38 mouse cellular contexts compared by ENCODE assay signal in genomic region chr3:129836965-129837364, GRCm38 (mm10). TPM values are rescaled to one million over a fixed set of nuclear protein-coding genes. Genes with fewer than 3 reads are reported as not detected.
DNase-seq lines count a peak whose midpoint lies in the region; ATAC-seq and TF ChIP-seq lines count a peak whose summit lies in the region.
"Had no signal": no experiment of that assay in that cellular context is flagged by ENCODE, and none has a peak within 500 bp of the region (broad histone marks: within the 10 kb centered on the region; RNA-seq: fewer than 3 reads in every experiment).

No protein-coding gene starts in this region.

- ATAC-seq in lung, embryonic 15.5 days (ENCODE audit: borderline replicate concordance, extremely low read depth, low FRiP score, low TSS enrichment), result no peak
- no peak for ATAC-seq in intestine, postnatal 0 days
- ATAC-seq in liver, embryonic 15.5 days (ENCODE audit: insufficient read depth), result no peak
- no peak for ATAC-seq in stomach, postnatal 0 days (ENCODE audit: low FRiP score, low TSS enrichment)
- ATAC-seq: forebrain, embryonic 16.5 days; inflammation-experienced regulatory T-cells, adult 6 months; midbrain, embryonic 15.5 days had no signal

- no peak overlapping the region for H3K9ac ChIP-seq in lung, embryonic 15.5 days
- H3K9ac ChIP-seq in intestine, postnatal 0 days (ENCODE audit: low read depth, low read length), result no peak overlapping the region
- no peak overlapping the region for H3K9ac ChIP-seq in liver, embryonic 15.5 days
- no peak overlapping the region for H3K9ac ChIP-seq in stomach, postnatal 0 days (ENCODE audit: low read length)
- H3K9ac ChIP-seq: embryonic facial prominence, embryonic 12.5 days; heart, embryonic 13.5 days; hindbrain, embryonic 15.5 days; limb, embryonic 15.5 days; midbrain, embryonic 15.5 days; neural tube, embryonic 15.5 days had no signal

- no peaks in the 10 kb centered on the region for H3K36me3 ChIP-seq in lung, embryonic 15.5 days
- no peaks in the 10 kb centered on the region for H3K36me3 ChIP-seq in intestine, postnatal 0 days (ENCODE audit: control insufficient read depth, insufficient read depth)
- no peaks in the 10 kb centered on the region for H3K36me3 ChIP-seq in liver, embryonic 15.5 days (replicated peaks)
- no peaks in the 10 kb centered on the region for H3K36me3 ChIP-seq in stomach, postnatal 0 days (ENCODE audit: control insufficient read depth, insufficient read depth, low read length)
- H3K36me3 ChIP-seq: embryonic facial prominence, embryonic 12.5 days; heart, embryonic 13.5 days; hindbrain, embryonic 15.5 days; limb, embryonic 10.5 days; limb, embryonic 15.5 days; midbrain, embryonic 10.5 days; midbrain, embryonic 15.5 days; neural tube, embryonic 15.5 days had no signal

- TF ChIP-seq EP300 in stomach, postnatal 0 days (optimal IDR thresholded peaks at IDR 0.05), result no peak

- H3K4me3 ChIP-seq in lung, embryonic 15.5 days, result no peak overlapping the region
- no peak overlapping the region for H3K4me3 ChIP-seq in lung, adult 2 months (replicated peaks; ENCODE audit: extremely low read depth, low read depth, low read length)
- H3K4me3 ChIP-seq in intestine, postnatal 0 days (ENCODE audit: low read depth, low read length), result peak overlapping the region; percentile 25
- peak overlapping the region; percentile 30; the same call in 1 of the 2 replicates for H3K4me3 ChIP-seq in liver, embryonic 15.5 days (replicated peaks)
- peak overlapping the region; percentile 21 for H3K4me3 ChIP-seq in stomach, postnatal 0 days (ENCODE audit: low read depth, low read length)
- H3K4me3 ChIP-seq: embryonic facial prominence, embryonic 12.5 days; gastrocnemius, adult 2 months; hindbrain, embryonic 15.5 days; layer of hippocampus, adult 2 months; limb, embryonic 10.5 days; limb, embryonic 15.5 days; midbrain, embryonic 10.5 days; midbrain, embryonic 15.5 days; neural tube, embryonic 15.5 days had no signal

- H3K27me3 ChIP-seq in lung, embryonic 15.5 days, result no peaks in the 10 kb centered on the region
- H3K27me3 ChIP-seq in intestine, postnatal 0 days (replicated peaks; ENCODE audit: control insufficient read depth, insufficient read depth, low read length), result no peaks in the 10 kb centered on the region
- no peaks in the 10 kb centered on the region for H3K27me3 ChIP-seq in liver, embryonic 15.5 days
- no peaks in the 10 kb centered on the region for H3K27me3 ChIP-seq in stomach, postnatal 0 days (ENCODE audit: control insufficient read depth, insufficient read depth, low read length)
- H3K27me3 ChIP-seq: embryonic facial prominence, embryonic 12.5 days; heart, embryonic 13.5 days; hindbrain, embryonic 15.5 days; limb, embryonic 15.5 days; neural tube, embryonic 15.5 days had no signal

- DNase-seq in lung, adult 2 months, result no peak
- no peak for DNase-seq in stomach, postnatal 0 days (ENCODE audit: low spot score)
- no peak for DNase-seq in urinary bladder, postnatal 14 days (ENCODE audit: low spot score)
- no peak for DNase-seq in adrenal gland, postnatal 25 days
- no peak for DNase-seq in layer of hippocampus, adult 8-10 months (ENCODE audit: low spot score in 2 of 2)
- DNase-seq: adrenal gland, postnatal 10 days; B cell, adult 2 months; cerebellum, adult 11 months; cerebellum, adult 9-11 months; embryo, embryonic 11 days; gastrocnemius, adult 2 months; heart, postnatal 10 days; kidney, adult 9 months; kidney, postnatal 36 days; lung, postnatal 14 days; right cerebral cortex, postnatal 25 days; thymus, postnatal 4 days had no signal

- TF ChIP-seq POLR2A in lung, adult 2 months (IDR thresholded peaks at IDR 0.05; ENCODE audit: borderline replicate concordance, extremely low read depth, low read depth, low read length), result no peak

- WGBS in lung, embryonic 15.5 days, result 64% methylated on average over 6 of the region's 6 CpGs
- 64% methylated on average over 6 of the region's 6 CpGs for WGBS in lung, adult 2 months
- 47% methylated on average over 6 of the region's 6 CpGs for WGBS in intestine, postnatal 0 days
- WGBS in liver, embryonic 15.5 days (ENCODE audit: insufficient replicate concordance), result 57% methylated on average over 6 of the region's 6 CpGs
- WGBS in stomach, postnatal 0 days, result 69% methylated on average over 6 of the region's 6 CpGs

- peak overlapping the region; percentile 45 for H3K4me2 ChIP-seq in lung, embryonic 15.5 days
- peak overlapping the region; percentile 57 for H3K4me2 ChIP-seq in intestine, postnatal 0 days (replicated peaks; ENCODE audit: low read depth)
- H3K4me2 ChIP-seq in liver, embryonic 15.5 days, result no peak overlapping the region
- H3K4me2 ChIP-seq in stomach, postnatal 0 days (replicated peaks; ENCODE audit: low read depth), result peak overlapping the region; percentile 5; the same call in 1 of the 2 replicates
- H3K4me2 ChIP-seq: limb, embryonic 15.5 days had no signal

- H3K9me3 ChIP-seq in lung, embryonic 15.5 days, result no peaks in the 10 kb centered on the region
- H3K9me3 ChIP-seq in intestine, postnatal 0 days (ENCODE audit: control insufficient read depth), result no peaks in the 10 kb centered on the region
- H3K9me3 ChIP-seq in liver, embryonic 15.5 days (replicated peaks), result no peaks in the 10 kb centered on the region
- no peaks in the 10 kb centered on the region for H3K9me3 ChIP-seq in stomach, postnatal 0 days (ENCODE audit: control insufficient read depth, low read length)
- H3K9me3 ChIP-seq: embryonic facial prominence, embryonic 12.5 days; heart, embryonic 13.5 days; hindbrain, embryonic 15.5 days; limb, embryonic 10.5 days; limb, embryonic 15.5 days; midbrain, embryonic 10.5 days; midbrain, embryonic 15.5 days; neural tube, embryonic 15.5 days had no signal

- H3K27ac ChIP-seq in lung, embryonic 15.5 days, result no peak overlapping the region
- no peak overlapping the region for H3K27ac ChIP-seq in intestine, postnatal 0 days (ENCODE audit: low read depth, low read length)
- H3K27ac ChIP-seq in liver, embryonic 15.5 days (replicated peaks), result no peak overlapping the region
- H3K27ac ChIP-seq in stomach, postnatal 0 days (replicated peaks), result no peak overlapping the region
- H3K27ac ChIP-seq: embryonic facial prominence, embryonic 12.5 days; gastrocnemius, adult 2 months; layer of hippocampus, adult 2 months; limb, embryonic 10.5 days; limb, embryonic 15.5 days; midbrain, embryonic 15.5 days; neural tube, embryonic 15.5 days had no signal

- no peaks in the 10 kb centered on the region; the same call in 1 of the 2 replicates for H3K4me1 ChIP-seq in lung, embryonic 15.5 days
- H3K4me1 ChIP-seq in lung, adult 2 months (ENCODE audit: control insufficient read depth, insufficient read depth, low read length), result no peaks in the 10 kb centered on the region; the same call in 1 of the 2 replicates
- no peaks in the 10 kb centered on the region for H3K4me1 ChIP-seq in intestine, postnatal 0 days (replicated peaks; ENCODE audit: control insufficient read depth, insufficient read depth, low read length)
- H3K4me1 ChIP-seq in liver, embryonic 15.5 days (replicated peaks), result peaks cover 3% of the 10 kb centered on the region; the same call in 1 of the 2 replicates
- no peaks in the 10 kb centered on the region for H3K4me1 ChIP-seq in stomach, postnatal 0 days (replicated peaks; ENCODE audit: control insufficient read depth, insufficient read depth)
- H3K4me1 ChIP-seq: embryonic facial prominence, embryonic 12.5 days; limb, embryonic 10.5 days; limb, embryonic 15.5 days; midbrain, embryonic 15.5 days; neural tube, embryonic 15.5 days had no signal

- TF ChIP-seq CTCF in lung, adult 2 months (IDR thresholded peaks at IDR 0.05; ENCODE audit: insufficient read depth, low read length), result no peak
- TF ChIP-seq CTCF in intestine, postnatal 0 days (IDR thresholded peaks at IDR 0.05; ENCODE audit: low read depth), result no peak
- no peak for TF ChIP-seq CTCF in stomach, postnatal 0 days (IDR thresholded peaks at IDR 0.05; ENCODE audit: low read depth)

RNA-seq across cellular contexts. Expression of gene Cfi, which starts 1.3 kb away (rescaled TPM):
- 19.8 and 22.2 TPM in 2 replicates for polyA plus RNA-seq in lung, embryonic 15.5 days (2015; fragmentation: Nextera tagmentation; extraction: Ambion mirVana)
- 0.59 and 0.76 TPM in 2 replicates for polyA plus RNA-seq in lung, adult 2 months (2012; rRNA removed)
- 54.6 and 55.6 TPM in 2 replicates for polyA plus RNA-seq in intestine, postnatal 0 days (2015; fragmentation: Nextera tagmentation; extraction: Ambion mirVana)
- 219 and 252 TPM in 2 replicates for polyA plus RNA-seq in liver, embryonic 15.5 days (2015; fragmentation: Nextera tagmentation; extraction: Ambion mirVana)
- polyA plus RNA-seq in stomach, postnatal 0 days (2015; fragmentation: Nextera tagmentation; extraction: Ambion mirVana), result 152 and 155 TPM in 2 replicates
- 5.6 TPM in 1 of 2 replicates, not detected in the other for total RNA-seq in adrenal gland, postnatal 25 days (2021)
- total RNA-seq in layer of hippocampus, adult 8-10 months (2022), result under 1 TPM in 2 of 4 experiments, not detected in 2; 0.20 to 0.43 TPM
- total RNA-seq: gastrocnemius, adult 2 months; hematopoietic stem cell, adult 5-6 weeks; layer of hippocampus, adult 2 months; left cerebral cortex, postnatal 10 days; megakaryocyte progenitor cell, adult 5-6 weeks had no signal
- polyA plus RNA-seq: inflammation-experienced regulatory T-cells, adult 6 months had no signal

RNA-seq across cellular contexts. Expression of gene Gar1, which starts 5.8 kb away (rescaled TPM):
- 82.9 and 92.0 TPM in 2 replicates for polyA plus RNA-seq in lung, embryonic 15.5 days (2015; fragmentation: Nextera tagmentation; extraction: Ambion mirVana)
- 18.8 and 22.4 TPM in 2 replicates for polyA plus RNA-seq in lung, adult 2 months (2012; rRNA removed)
- 29.6 and 31.1 TPM in 2 replicates for polyA plus RNA-seq in intestine, postnatal 0 days (2015; fragmentation: Nextera tagmentation; extraction: Ambion mirVana)
- 39.9 and 40.0 TPM in 2 replicates for polyA plus RNA-seq in liver, embryonic 15.5 days (2015; fragmentation: Nextera tagmentation; extraction: Ambion mirVana)
- 41.0 and 48.4 TPM in 2 replicates for polyA plus RNA-seq in stomach, postnatal 0 days (2015; fragmentation: Nextera tagmentation; extraction: Ambion mirVana)
- 51.0 and 62.4 TPM in 2 replicates for total RNA-seq in adrenal gland, postnatal 25 days (2021)
- 10 to 100 TPM; 41.6 to 52.6 (median 46.3) TPM for total RNA-seq in layer of hippocampus, adult 8-10 months (2022)

RNA-seq across cellular contexts. Expression of gene Rrh, which starts 14.6 kb away (rescaled TPM):
- 0.15 TPM in 1 of 2 replicates, not detected in the other for polyA plus RNA-seq in lung, embryonic 15.5 days (2015; fragmentation: Nextera tagmentation; extraction: Ambion mirVana)
- polyA plus RNA-seq in lung, adult 2 months (2012; rRNA removed), result 0.11 TPM in 1 of 2 replicates, not detected in the other
- polyA plus RNA-seq in intestine, postnatal 0 days (2015; fragmentation: Nextera tagmentation; extraction: Ambion mirVana), result 0.12 TPM in 1 of 2 replicates, not detected in the other
- not detected in 2 replicates for polyA plus RNA-seq in liver, embryonic 15.5 days (2015; fragmentation: Nextera tagmentation; extraction: Ambion mirVana)
- 0.05 TPM in 1 of 2 replicates, not detected in the other for polyA plus RNA-seq in stomach, postnatal 0 days (2015; fragmentation: Nextera tagmentation; extraction: Ambion mirVana)
- total RNA-seq in adrenal gland, postnatal 25 days (2021), result 0.27 TPM in 1 of 2 replicates, not detected in the other
- 1 to 10 TPM in 1 of 4 experiments, under 1 TPM in 3; 0.82 to 1.4 (median 0.98) TPM for total RNA-seq in layer of hippocampus, adult 8-10 months (2022)
- total RNA-seq: gastrocnemius, adult 2 months had no signal
- polyA plus RNA-seq: forebrain, embryonic 11.5 days; gonadal fat pad, adult 2 months; heart, embryonic 13.5 days; limb, embryonic 10.5 days; neural tube, embryonic 15.5 days; thymus, postnatal 0 days had no signal

RNA-seq across cellular contexts. Expression of gene Lrit3, which starts 33.1 kb away (rescaled TPM):
- polyA plus RNA-seq in lung, embryonic 15.5 days (2015; fragmentation: Nextera tagmentation; extraction: Ambion mirVana), result not detected in 2 replicates
- polyA plus RNA-seq in lung, adult 2 months (2012; rRNA removed), result not detected in 2 replicates
- 0.05 TPM in 1 of 2 replicates, not detected in the other for polyA plus RNA-seq in intestine, postnatal 0 days (2015; fragmentation: Nextera tagmentation; extraction: Ambion mirVana)
- polyA plus RNA-seq in liver, embryonic 15.5 days (2015; fragmentation: Nextera tagmentation; extraction: Ambion mirVana), result not detected in 2 replicates
- polyA plus RNA-seq in stomach, postnatal 0 days (2015; fragmentation: Nextera tagmentation; extraction: Ambion mirVana), result 0.29 and 0.32 TPM in 2 replicates
- total RNA-seq in adrenal gland, postnatal 25 days (2021), result not detected in 2 replicates
- total RNA-seq in layer of hippocampus, adult 8-10 months (2022), result under 1 TPM in 1 of 4 experiments, not detected in 3; 0.18 TPM
- total RNA-seq: adrenal gland, postnatal 10 days; gastrocnemius, adult 2 months; heart, adult 8-10 months; heart, postnatal 10 days; hematopoietic stem cell, adult 5-6 weeks; layer of hippocampus, adult 2 months; megakaryocyte progenitor cell, adult 5-6 weeks had no signal
- polyA plus RNA-seq: embryonic facial prominence, embryonic 12.5 days; forebrain, embryonic 11.5 days; forebrain, embryonic 16.5 days; heart, embryonic 13.5 days; hindbrain, embryonic 15.5 days; inflammation-experienced regulatory T-cells, adult 6 months; limb, embryonic 10.5 days; limb, embryonic 15.5 days; midbrain, embryonic 10.5 days; midbrain, embryonic 15.5 days; neural tube, embryonic 15.5 days; thymus, postnatal 0 days had no signal

RNA-seq across cellular contexts. Expression of gene Pla2g12a, which starts 41.4 kb away (rescaled TPM):
- polyA plus RNA-seq in lung, embryonic 15.5 days (2015; fragmentation: Nextera tagmentation; extraction: Ambion mirVana), result 38.7 and 39.1 TPM in 2 replicates
- 36.4 and 39.1 TPM in 2 replicates for polyA plus RNA-seq in lung, adult 2 months (2012; rRNA removed)
- 29.1 TPM in 2 replicates for polyA plus RNA-seq in intestine, postnatal 0 days (2015; fragmentation: Nextera tagmentation; extraction: Ambion mirVana)
- polyA plus RNA-seq in liver, embryonic 15.5 days (2015; fragmentation: Nextera tagmentation; extraction: Ambion mirVana), result 71.4 and 77.9 TPM in 2 replicates
- 64.7 and 66.7 TPM in 2 replicates for polyA plus RNA-seq in stomach, postnatal 0 days (2015; fragmentation: Nextera tagmentation; extraction: Ambion mirVana)
- 44.7 and 45.6 TPM in 2 replicates for total RNA-seq in adrenal gland, postnatal 25 days (2021)
- total RNA-seq in layer of hippocampus, adult 8-10 months (2022), result 10 to 100 TPM; 19.3 to 23.8 (median 21.5) TPM

Comparison
In these comparisons a context has a peak if more than half of its experiments do, and no peak if none do; other contexts are left out.
1. RNA of gene Cfi, which starts 1.3 kb away (polyA plus RNA-seq): 219 to 252 TPM in liver, embryonic 15.5 days, 152 to 155 TPM in stomach, postnatal 0 days, 54.6 to 55.6 TPM in intestine, postnatal 0 days and 19.8 to 22.2 TPM in lung, embryonic 15.5 days; 0.59 to 0.76 TPM in lung, adult 2 months; every median in the first group is over 10 times any median in the second.
2. H3K4me3 ChIP-seq: peak in intestine, postnatal 0 days (single experiment), liver, embryonic 15.5 days (single experiment) and stomach, postnatal 0 days (single experiment); none in lung, embryonic 15.5 days (single experiment) and lung, adult 2 months (single experiment).